Mouse (Mus musculus): Measurements from ENCODE around the gene Wdr63. TPM values are rescaled to one million over a fixed set of nuclear protein-coding genes. Genes with fewer than 3 reads are reported as not detected.

Wdr63 gene
- total and polyA plus RNA-seq, 2 experiments: 0.17 to 0.18 TPM

- Histone ChIP-seq H3K79me2 (ENCODE audit: control insufficient read depth, insufficient read depth, low read length) (no peaks in the 10 kb centered on the region), H3K4me3 (ENCODE audit: insufficient read depth, low read depth, low read length) (no peak overlapping the region), H3K9ac (ENCODE audit: low read depth, low read length) (no peak overlapping the region), H3K27ac (replicated peaks; ENCODE audit: insufficient read depth, low read depth, low read length) (no peak overlapping the region), H3K4me1 (ENCODE audit: control insufficient read depth, insufficient read depth, low read length) (no peaks in the 10 kb centered on the region), H3K36me3 (ENCODE audit: control insufficient read depth, insufficient read depth, low read length) (no peaks in the 10 kb centered on the region), H3K27me3 (ENCODE audit: control insufficient read depth, insufficient read depth, low read length) (no peaks in the 10 kb centered on the region)
- 88% methylated on average over 15 of the region's 15 CpGs for WGBS
- TF ChIP-seq POLR2A (IDR thresholded peaks at IDR 0.05; ENCODE audit: extremely low read depth, insufficient read depth, low read length): no peak
- TF ChIP-seq CTCF (IDR thresholded peaks at IDR 0.05; ENCODE audit: low read depth, low read length): no peak
- no peak for DNase-seq (ENCODE audit: extremely low read depth, low read depth, low spot score)
Measured at GRCm38 (mm10) chr3:146059356-146059926, 48.5 kb downstream of the Wdr63 start.

DNA sequence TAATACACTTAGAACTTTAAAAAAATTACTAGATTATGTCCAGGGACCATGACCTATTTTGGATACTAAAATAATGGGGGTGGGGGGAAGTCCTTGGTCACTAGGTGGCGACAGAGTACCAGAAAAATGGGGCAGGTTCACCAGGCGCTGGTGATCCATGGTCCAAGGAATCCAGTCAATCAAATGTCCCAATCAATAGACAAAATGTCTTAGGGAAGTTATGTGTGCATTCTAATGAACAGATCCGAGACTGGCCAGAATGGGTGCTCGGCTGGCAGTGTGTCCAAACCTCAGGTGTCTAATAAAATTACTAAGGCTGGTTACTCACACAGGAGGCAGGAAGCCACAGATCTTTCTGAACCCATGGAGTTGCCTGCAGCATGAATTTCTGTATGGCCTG is 49.7 kb downstream of the Wdr63 start:
- no peak overlapping the region for H3K9ac ChIP-seq (ENCODE audit: low read depth, low read length)

GRCm38 (mm10) chr3:146057131-146057530 is 50.8 kb downstream of the Wdr63 start:
- TF ChIP-seq POLR2A (IDR thresholded peaks at IDR 0.05; ENCODE audit: extremely low read depth, insufficient read depth, low read length) (no peak), CTCF (IDR thresholded peaks at IDR 0.05; ENCODE audit: low read depth, low read length) (no peak)
- WGBS: 66% methylated on average over 7 of the region's 7 CpGs
- no peak for DNase-seq (ENCODE audit: extremely low read depth, low read depth, low spot score)
- no peak overlapping the region for H3K4me3 ChIP-seq (ENCODE audit: insufficient read depth, low read depth, low read length)
- H3K36me3 ChIP-seq (ENCODE audit: control insufficient read depth, insufficient read depth, low read length): no peaks in the 10 kb centered on the region
- H3K9ac ChIP-seq (ENCODE audit: low read depth, low read length): no peak overlapping the region
- H3K27me3 ChIP-seq (ENCODE audit: control insufficient read depth, insufficient read depth, low read length): no peaks in the 10 kb centered on the region
- no peaks in the 10 kb centered on the region for H3K79me2 ChIP-seq (ENCODE audit: control insufficient read depth, insufficient read depth, low read length)
- no peaks in the 10 kb centered on the region for H3K4me1 ChIP-seq (ENCODE audit: control insufficient read depth, insufficient read depth, low read length)
- no peak overlapping the region for H3K27ac ChIP-seq (replicated peaks; ENCODE audit: insufficient read depth, low read depth, low read length)

More for the DNA sequence above, 49.7 kb downstream of the Wdr63 start:
- no peaks in the 10 kb centered on the region for H3K27me3 ChIP-seq (ENCODE audit: control insufficient read depth, insufficient read depth, low read length)
- H3K4me1 ChIP-seq (ENCODE audit: control insufficient read depth, insufficient read depth, low read length): no peaks in the 10 kb centered on the region
- 10% methylated on average over 4 of the region's 4 CpGs for WGBS
- H3K79me2 ChIP-seq (ENCODE audit: control insufficient read depth, insufficient read depth, low read length): no peaks in the 10 kb centered on the region
- no peak for TF ChIP-seq POLR2A (IDR thresholded peaks at IDR 0.05; ENCODE audit: extremely low read depth, insufficient read depth, low read length)
- TF ChIP-seq CTCF (IDR thresholded peaks at IDR 0.05; ENCODE audit: low read depth, low read length): peak; percentile 80
- no peaks in the 10 kb centered on the region for H3K36me3 ChIP-seq (ENCODE audit: control insufficient read depth, insufficient read depth, low read length)
- H3K27ac ChIP-seq (replicated peaks; ENCODE audit: insufficient read depth, low read depth, low read length): no peak overlapping the region
- no peak overlapping the region for H3K4me3 ChIP-seq (ENCODE audit: insufficient read depth, low read depth, low read length)
- peak; percentile 46 for DNase-seq (ENCODE audit: extremely low read depth, low read depth, low spot score)

- TF ChIP-seq CTCF (IDR thresholded peaks at IDR 0.05; ENCODE audit: low read depth, low read length) (no peak), POLR2A (IDR thresholded peaks at IDR 0.05; ENCODE audit: extremely low read depth, insufficient read depth, low read length) (no peak)
- no peak overlapping the region for H3K4me3 ChIP-seq (ENCODE audit: insufficient read depth, low read depth, low read length)
- no peaks in the 10 kb centered on the region for H3K4me1 ChIP-seq (ENCODE audit: control insufficient read depth, insufficient read depth, low read length)
- H3K36me3 ChIP-seq (ENCODE audit: control insufficient read depth, insufficient read depth, low read length): no peaks in the 10 kb centered on the region
- no peak overlapping the region for H3K27ac ChIP-seq (replicated peaks; ENCODE audit: insufficient read depth, low read depth, low read length)
- no peaks in the 10 kb centered on the region for H3K79me2 ChIP-seq (ENCODE audit: control insufficient read depth, insufficient read depth, low read length)
- no peaks in the 10 kb centered on the region for H3K27me3 ChIP-seq (ENCODE audit: control insufficient read depth, insufficient read depth, low read length)
- DNase-seq (ENCODE audit: extremely low read depth, low read depth, low spot score): no peak
- H3K9ac ChIP-seq (ENCODE audit: low read depth, low read length): no peak overlapping the region
- WGBS: 80% methylated on average over 2 of the region's 2 CpGs
Measured at GRCm38 (mm10) chr3:146053873-146054272, 54.1 kb downstream of the Wdr63 start.

DNA sequence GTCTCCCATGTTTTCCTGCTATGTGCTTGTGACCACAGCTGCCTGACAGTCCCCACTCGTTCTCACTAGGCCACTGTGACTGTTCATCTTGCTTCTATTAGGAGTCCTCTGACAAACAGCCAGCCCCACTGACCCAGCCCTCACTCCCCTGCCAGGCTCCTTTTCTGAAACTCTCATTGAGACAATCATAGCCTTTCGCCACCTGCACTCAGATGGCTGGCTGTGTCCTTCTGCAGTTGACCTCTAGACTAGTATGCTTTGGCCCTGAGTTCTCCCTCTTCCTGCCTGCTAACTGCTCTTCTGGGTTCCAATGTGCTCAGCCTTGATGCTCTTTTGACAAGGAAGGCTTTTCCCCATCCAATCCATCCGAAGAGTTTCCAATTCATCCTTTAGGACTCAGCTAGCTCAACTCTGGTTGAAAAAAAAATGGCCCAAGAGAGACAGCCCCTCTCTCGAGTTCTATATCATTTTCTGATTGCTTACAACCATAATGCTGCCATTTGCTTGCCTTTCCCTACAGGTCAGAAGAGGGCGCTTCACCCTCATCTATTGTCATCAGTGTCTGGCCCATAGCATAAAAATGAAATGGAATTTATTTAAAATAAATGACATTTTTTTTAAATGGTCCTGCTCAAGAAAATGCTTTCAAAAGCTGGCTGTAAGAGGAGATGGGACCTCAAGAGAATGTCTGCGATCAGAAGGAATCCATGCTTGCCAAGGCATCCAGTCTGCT is 54.7 kb downstream of the Wdr63 start:
- DNase-seq (ENCODE audit: extremely low read depth, low read depth, low spot score): no peak

More for the DNA sequence above, 54.7 kb downstream of the Wdr63 start:
- Histone ChIP-seq H3K4me1 (ENCODE audit: control insufficient read depth, insufficient read depth, low read length) (no peaks in the 10 kb centered on the region), H3K4me3 (ENCODE audit: insufficient read depth, low read depth, low read length) (no peak overlapping the region), H3K36me3 (ENCODE audit: control insufficient read depth, insufficient read depth, low read length) (no peaks in the 10 kb centered on the region), H3K27me3 (ENCODE audit: control insufficient read depth, insufficient read depth, low read length) (no peaks in the 10 kb centered on the region), H3K27ac (replicated peaks; ENCODE audit: insufficient read depth, low read depth, low read length) (no peak overlapping the region), H3K79me2 (ENCODE audit: control insufficient read depth, insufficient read depth, low read length) (no peaks in the 10 kb centered on the region), H3K9ac (ENCODE audit: low read depth, low read length) (no peak overlapping the region)
- TF ChIP-seq POLR2A (IDR thresholded peaks at IDR 0.05; ENCODE audit: extremely low read depth, insufficient read depth, low read length) (no peak), CTCF (IDR thresholded peaks at IDR 0.05; ENCODE audit: low read depth, low read length) (no peak)
- WGBS: 68% methylated on average over 6 of the region's 6 CpGs

All from liver, adult 2 months (tissue).